In the genomic region with DNA sequence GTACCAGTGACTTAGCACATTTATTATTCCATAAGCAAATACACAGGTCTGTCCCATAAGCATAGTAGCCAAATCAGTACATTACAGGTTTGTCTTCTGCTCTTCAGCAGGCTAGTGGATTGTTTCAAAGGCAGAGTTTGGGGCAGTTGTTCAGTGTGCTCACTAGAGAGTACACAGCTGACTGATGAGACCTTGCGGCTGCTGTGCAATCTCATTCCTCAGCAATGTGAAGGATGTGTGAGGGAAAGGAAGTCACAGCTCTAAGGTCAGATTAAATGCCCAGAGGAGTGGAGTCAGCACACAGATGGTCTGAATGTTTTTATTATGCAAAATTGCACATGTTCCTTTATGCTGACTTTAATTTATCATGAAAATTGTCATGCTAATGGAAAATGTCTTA, we compare ENCODE assay signal across 22 mouse cellular contexts. TPM values are rescaled to one million over a fixed set of nuclear protein-coding genes. Genes with fewer than 3 reads are reported as not detected.
"Had no signal": no experiment of that assay in that cellular context is flagged by ENCODE, and none has a peak within 500 bp of the region (broad histone marks: within the 10 kb centered on the region; RNA-seq: fewer than 3 reads in every experiment).

No protein-coding gene starts in this region.

- H3K9me3 ChIP-seq: kidney, embryonic 15.5 days; limb, embryonic 10.5 days; limb, embryonic 13.5 days; liver, embryonic 12.5 days; liver, embryonic 15.5 days; megakaryocyte, embryonic 14.5 days; midbrain, embryonic 10.5 days; midbrain, embryonic 13.5 days; neural tube, embryonic 13.5 days; stomach, embryonic 15.5 days had no signal

- H3K27ac ChIP-seq: kidney, embryonic 15.5 days; layer of hippocampus, adult 2 months; limb, embryonic 10.5 days; limb, embryonic 13.5 days; liver, embryonic 12.5 days; liver, embryonic 15.5 days; midbrain, embryonic 10.5 days; midbrain, embryonic 13.5 days; neural tube, embryonic 13.5 days; stomach, embryonic 15.5 days had no signal

- H3K4me3 ChIP-seq: kidney, embryonic 15.5 days; layer of hippocampus, adult 2 months; limb, embryonic 10.5 days; limb, embryonic 13.5 days; liver, embryonic 12.5 days; liver, embryonic 15.5 days; megakaryocyte, embryonic 14.5 days; midbrain, embryonic 10.5 days; midbrain, embryonic 13.5 days; myocyte; neural tube, embryonic 13.5 days; stomach, embryonic 15.5 days had no signal

- H3K9ac ChIP-seq: kidney, embryonic 15.5 days; limb, embryonic 13.5 days; liver, embryonic 12.5 days; liver, embryonic 15.5 days; midbrain, embryonic 13.5 days; neural tube, embryonic 13.5 days; stomach, embryonic 15.5 days had no signal

- ATAC-seq: midbrain, embryonic 13.5 days; midbrain, embryonic 16.5 days had no signal

- H3K4me2 ChIP-seq: kidney, embryonic 15.5 days; limb, embryonic 13.5 days; liver, embryonic 12.5 days; liver, embryonic 15.5 days; midbrain, embryonic 13.5 days; neural tube, embryonic 13.5 days; stomach, embryonic 15.5 days had no signal

- DNase-seq: kidney, postnatal 25 days; layer of hippocampus, adult 9-11 months; liver; right cerebral cortex, postnatal 25 days; spleen, adult 18-20 months; thymus, postnatal 25 days had no signal

- H3K27me3 ChIP-seq: kidney, embryonic 15.5 days; limb, embryonic 13.5 days; liver, embryonic 12.5 days; liver, embryonic 15.5 days; megakaryocyte, embryonic 14.5 days; midbrain, embryonic 13.5 days; neural tube, embryonic 13.5 days; stomach, embryonic 15.5 days had no signal

RNA-seq across cellular contexts. Expression of a gene that starts 9.4 kb away (rescaled TPM):
- total RNA-seq: monocyte, adult 5-6 weeks; neutrophil, adult 5-6 weeks had no signal
- polyA plus RNA-seq: large intestine, adult 2 months; limb, embryonic 10.5 days had no signal
